Mouse (Mus musculus): ENCODE measurements around the gene Rnf167. TPM values are rescaled to one million over a fixed set of nuclear protein-coding genes. Genes with fewer than 3 reads are reported as not detected.

The Rnf167 gene
- polyA plus RNA-seq, 1 experiment from 2014 or later = 87.0 TPM

DNA sequence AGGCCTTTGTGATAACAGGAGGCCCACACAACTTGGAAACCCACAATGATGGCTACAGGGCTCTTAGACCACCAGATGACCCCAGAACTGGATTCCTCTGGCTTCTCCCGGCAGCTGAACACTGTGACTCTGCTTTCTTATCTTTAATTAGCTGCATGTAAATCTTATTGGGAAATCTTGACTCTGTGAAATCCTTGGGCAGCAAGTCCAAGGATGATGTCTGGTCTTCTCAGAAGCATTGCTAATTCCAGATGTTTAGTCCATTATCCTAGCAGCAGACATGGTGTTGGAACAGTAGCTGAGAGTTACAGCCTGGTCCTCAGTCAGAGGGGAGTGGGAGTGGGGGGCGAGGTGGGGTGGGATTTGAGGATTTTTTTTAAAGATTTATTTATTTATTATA lies 18.6 kb upstream of the Rnf167 start:
- Histone ChIP-seq H3K9ac (ENCODE audit: low read length) (no peak overlapping the region), H3K27ac (ENCODE audit: low read depth, low read length) (no peak overlapping the region), H3K9me3 (ENCODE audit: control insufficient read depth, low read length) (no peaks in the 10 kb centered on the region), H3K36me3 (ENCODE audit: control insufficient read depth, insufficient read depth, low read length) (no peaks in the 10 kb centered on the region), H3K4me1 (ENCODE audit: control insufficient read depth, insufficient read depth, low read length) (no peaks in the 10 kb centered on the region), H3K4me2 (no peak overlapping the region), H3K4me3 (ENCODE audit: low read depth, low read length) (no peak overlapping the region), H3K27me3 (ENCODE audit: control insufficient read depth, insufficient read depth, low read length) (no peaks in the 10 kb centered on the region)
- DNase-seq (ENCODE audit: low spot score, missing footprints) (no peak), ATAC-seq (ENCODE audit: low FRiP score) (no peak)
- WGBS = 84% methylated on average over 2 of the region's 2 CpGs

DNA sequence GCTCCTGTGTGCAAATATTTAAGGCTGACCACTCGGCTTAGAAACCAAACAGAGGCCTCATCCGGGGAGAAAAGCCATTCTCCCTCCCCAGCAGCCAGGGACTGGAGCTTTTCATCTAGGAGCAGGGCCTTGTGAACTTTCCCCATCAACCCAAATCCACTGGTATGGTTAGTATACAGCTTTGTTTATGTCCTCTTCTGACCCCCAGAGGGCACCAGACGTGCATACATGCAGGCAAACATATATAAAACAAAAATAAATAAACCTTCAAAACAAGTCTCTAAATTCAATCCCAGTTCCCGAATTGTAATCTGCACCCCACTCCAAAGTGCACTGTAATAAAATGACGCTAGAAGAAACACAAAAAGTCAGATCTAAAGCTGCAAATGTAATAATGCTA lies 17.5 kb upstream of the Rnf167 start:
- no peak for ATAC-seq (ENCODE audit: low FRiP score)
- Histone ChIP-seq H3K9me3 (ENCODE audit: control insufficient read depth, low read length) (no peaks in the 10 kb centered on the region), H3K9ac (ENCODE audit: low read length) (no peak overlapping the region), H3K4me3 (ENCODE audit: low read depth, low read length) (no peak overlapping the region), H3K4me2 (no peak overlapping the region), H3K4me1 (ENCODE audit: control insufficient read depth, insufficient read depth, low read length) (no peaks in the 10 kb centered on the region), H3K36me3 (ENCODE audit: control insufficient read depth, insufficient read depth, low read length) (no peaks in the 10 kb centered on the region), H3K27ac (ENCODE audit: low read depth, low read length) (no peak overlapping the region), H3K27me3 (ENCODE audit: control insufficient read depth, insufficient read depth, low read length) (no peaks in the 10 kb centered on the region)
- no peak for DNase-seq (ENCODE audit: low spot score, missing footprints)
- 58% methylated on average over 5 of the region's 5 CpGs for WGBS

DNA sequence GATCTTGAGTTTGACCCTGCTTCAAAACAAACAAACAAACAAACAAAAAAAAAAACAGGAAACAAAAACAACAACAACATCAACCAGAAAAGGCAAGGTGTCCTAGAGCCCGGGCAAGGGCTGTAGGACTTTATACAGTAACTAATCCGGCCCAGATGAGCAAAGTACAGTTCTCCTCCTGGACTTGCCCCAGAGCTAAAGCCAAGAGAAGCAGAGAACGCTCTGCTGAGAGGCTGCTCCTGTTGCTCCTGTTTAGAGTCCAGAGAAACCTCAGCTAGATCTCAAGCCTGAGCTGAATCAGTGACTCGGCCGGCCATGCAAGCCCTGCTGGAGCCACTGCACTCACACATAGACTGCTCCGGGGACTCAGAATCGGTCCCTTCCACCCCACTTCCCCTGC lies 16.9 kb upstream of the Rnf167 start:
- H3K4me3 ChIP-seq (ENCODE audit: low read depth, low read length) = no peak overlapping the region
- no peaks in the 10 kb centered on the region for H3K27me3 ChIP-seq (ENCODE audit: control insufficient read depth, insufficient read depth, low read length)
- H3K9ac ChIP-seq (ENCODE audit: low read length) = no peak overlapping the region
- H3K9me3 ChIP-seq (ENCODE audit: control insufficient read depth, low read length) = no peaks in the 10 kb centered on the region
- WGBS = 72% methylated on average over 7 of the region's 7 CpGs
- no peak for ATAC-seq (ENCODE audit: low FRiP score)
- H3K36me3 ChIP-seq (ENCODE audit: control insufficient read depth, insufficient read depth, low read length) = no peaks in the 10 kb centered on the region
- no peak overlapping the region for H3K27ac ChIP-seq (ENCODE audit: low read depth, low read length)
- H3K4me2 ChIP-seq = no peak overlapping the region
- no peak for DNase-seq (ENCODE audit: low spot score, missing footprints)
- no peaks in the 10 kb centered on the region for H3K4me1 ChIP-seq (ENCODE audit: control insufficient read depth, insufficient read depth, low read length)

DNA sequence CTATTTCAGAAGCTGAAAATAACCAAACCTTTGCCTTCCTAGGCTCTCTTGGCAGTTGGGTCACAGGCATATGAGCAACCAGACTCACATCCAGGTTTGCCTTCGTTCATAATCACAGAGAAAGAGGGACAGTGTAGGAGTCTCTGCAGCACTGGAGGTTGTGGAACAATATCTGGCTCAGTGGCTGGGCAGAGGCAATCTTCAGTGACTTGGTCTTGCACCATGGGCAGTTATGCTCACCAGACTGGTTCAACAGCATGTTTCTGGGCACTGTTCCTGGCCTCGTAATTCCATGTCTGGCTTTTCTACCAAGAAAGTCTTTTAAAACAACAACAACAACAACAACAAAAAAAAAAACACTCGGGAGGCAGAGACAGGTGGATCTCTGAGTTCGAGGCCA lies 11.4 kb upstream of the Rnf167 start:
- no peak overlapping the region for H3K4me2 ChIP-seq
- H3K27ac ChIP-seq (ENCODE audit: low read depth, low read length) = no peak overlapping the region
- DNase-seq (ENCODE audit: low spot score, missing footprints) (no peak), ATAC-seq (ENCODE audit: low FRiP score) (no peak)
- H3K27me3 ChIP-seq (ENCODE audit: control insufficient read depth, insufficient read depth, low read length) = no peaks in the 10 kb centered on the region
- H3K9me3 ChIP-seq (ENCODE audit: control insufficient read depth, low read length) = no peaks in the 10 kb centered on the region
- no peak overlapping the region for H3K4me3 ChIP-seq (ENCODE audit: low read depth, low read length)
- H3K4me1 ChIP-seq (ENCODE audit: control insufficient read depth, insufficient read depth, low read length) = no peaks in the 10 kb centered on the region
- 86% methylated on average over 4 of the region's 4 CpGs for whole genome bisulfite sequencing
- no peaks in the 10 kb centered on the region for H3K36me3 ChIP-seq (ENCODE audit: control insufficient read depth, insufficient read depth, low read length)
- H3K9ac ChIP-seq (ENCODE audit: low read length) = no peak overlapping the region

DNA sequence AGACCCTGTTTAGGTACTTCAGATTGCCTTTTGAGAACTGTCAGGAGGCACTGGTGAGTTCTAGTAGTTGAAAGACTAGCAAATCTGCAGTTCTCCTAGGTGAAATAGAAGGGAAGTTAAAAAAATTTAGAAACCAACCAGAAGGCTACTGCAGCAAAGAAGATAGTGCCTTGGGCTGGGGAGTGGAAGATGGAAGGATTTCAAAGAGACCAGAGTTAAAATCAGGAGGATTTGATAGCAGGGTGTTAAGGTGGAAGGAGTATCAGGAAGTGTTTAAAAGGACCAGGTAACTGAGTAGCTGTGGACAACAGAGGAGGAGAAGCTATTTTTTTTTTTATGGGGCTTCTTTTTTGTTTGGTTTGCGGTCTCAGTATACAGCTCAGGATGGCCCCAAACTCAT lies 9.3 kb upstream of the Rnf167 start:
- H3K27ac ChIP-seq (ENCODE audit: low read depth, low read length) = no peak overlapping the region
- no peak overlapping the region for H3K9ac ChIP-seq (ENCODE audit: low read length)
- DNase-seq (ENCODE audit: low spot score, missing footprints) (no peak), ATAC-seq (ENCODE audit: low FRiP score) (no peak)
- no peaks in the 10 kb centered on the region for H3K27me3 ChIP-seq (ENCODE audit: control insufficient read depth, insufficient read depth, low read length)
- WGBS = 94% methylated on average over 1 of the region's 1 CpGs
- H3K9me3 ChIP-seq (ENCODE audit: control insufficient read depth, low read length) = no peaks in the 10 kb centered on the region
- no peak overlapping the region for H3K4me2 ChIP-seq
- H3K4me1 ChIP-seq (ENCODE audit: control insufficient read depth, insufficient read depth, low read length) = no peaks in the 10 kb centered on the region
- no peaks in the 10 kb centered on the region for H3K36me3 ChIP-seq (ENCODE audit: control insufficient read depth, insufficient read depth, low read length)
- no peak overlapping the region for H3K4me3 ChIP-seq (ENCODE audit: low read depth, low read length)

DNA sequence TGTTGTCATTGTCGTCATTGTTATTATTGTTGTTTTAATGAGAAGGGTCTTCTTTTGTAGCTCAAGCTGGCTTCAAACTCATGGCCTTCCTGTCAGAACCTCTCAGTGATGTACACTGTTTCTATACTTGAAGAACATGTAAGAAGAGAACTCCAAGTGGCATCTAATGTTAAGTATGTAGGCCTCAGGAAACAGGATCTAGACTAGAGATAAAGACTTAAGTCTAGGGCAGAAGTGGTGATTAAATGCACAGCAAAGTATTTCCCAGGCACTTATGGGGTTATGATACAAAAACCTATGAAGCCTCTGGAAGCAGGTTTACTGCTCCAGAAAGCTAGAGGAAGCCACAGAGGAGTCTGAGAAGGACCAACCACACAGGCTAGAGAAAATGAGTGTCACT lies 8.7 kb upstream of the Rnf167 start:
- Histone ChIP-seq H3K27me3 (ENCODE audit: control insufficient read depth, insufficient read depth, low read length) (no peaks in the 10 kb centered on the region), H3K9ac (ENCODE audit: low read length) (no peak overlapping the region), H3K4me2 (no peak overlapping the region), H3K4me1 (ENCODE audit: control insufficient read depth, insufficient read depth, low read length) (no peaks in the 10 kb centered on the region), H3K36me3 (ENCODE audit: control insufficient read depth, insufficient read depth, low read length) (no peaks in the 10 kb centered on the region), H3K4me3 (ENCODE audit: low read depth, low read length) (no peak overlapping the region), H3K27ac (ENCODE audit: low read depth, low read length) (no peak overlapping the region), H3K9me3 (ENCODE audit: control insufficient read depth, low read length) (no peaks in the 10 kb centered on the region)
- no peak for ATAC-seq (ENCODE audit: low FRiP score)
- no peak for DNase-seq (ENCODE audit: low spot score, missing footprints)
- 86% methylated on average over 1 of the region's 1 CpGs for WGBS

DNA sequence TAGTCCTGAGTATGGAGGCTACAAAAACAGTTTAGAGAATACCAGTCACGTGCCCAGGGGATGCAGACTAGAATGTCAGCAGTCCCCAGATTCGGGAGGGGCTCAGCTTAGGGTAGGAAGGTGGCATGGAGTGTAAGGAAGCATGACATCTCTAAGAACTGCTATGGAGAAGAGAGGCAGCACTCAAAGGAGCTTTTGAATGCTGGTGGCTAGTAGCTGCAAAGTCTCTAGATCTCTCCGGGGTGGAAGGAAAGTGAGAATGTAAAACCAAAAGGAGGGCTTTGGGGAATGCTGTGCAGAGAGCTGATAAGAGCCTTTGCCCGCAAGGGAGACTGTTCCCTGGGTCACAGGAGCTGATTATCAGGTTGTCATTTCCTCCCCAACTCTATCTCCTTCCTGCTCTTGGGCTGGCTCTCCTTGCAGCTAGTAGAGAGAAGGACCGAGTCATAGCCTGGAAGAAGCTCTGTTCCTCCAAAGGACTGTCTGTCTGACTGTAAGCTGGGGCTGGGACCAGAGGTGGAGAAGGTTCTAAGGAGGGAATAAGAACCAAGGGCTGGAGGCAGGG lies 8.2 kb upstream of the Rnf167 start, which contains the start of gene Gp1ba:
Gene Gp1ba, plus strand, starts transcription at position 409 of the 565 bp plus-strand sequence.
- Histone ChIP-seq H3K4me1 (ENCODE audit: control insufficient read depth, insufficient read depth, low read length) (no peaks in the 10 kb centered on the region), H3K27ac (ENCODE audit: low read depth, low read length) (no peak within 1 kb of the TSS), H3K9me3 (ENCODE audit: control insufficient read depth, low read length) (no peaks in the 10 kb centered on the region), H3K4me3 (ENCODE audit: low read depth, low read length) (no peak within 1 kb of the TSS), H3K4me2 (no peak within 1 kb of the TSS), H3K27me3 (ENCODE audit: control insufficient read depth, insufficient read depth, low read length) (no peaks in the 10 kb centered on the region), H3K36me3 (ENCODE audit: control insufficient read depth, insufficient read depth, low read length) (no peaks in the 10 kb centered on the region), H3K9ac (ENCODE audit: low read length) (no peak within 1 kb of the TSS)
- no peak for ATAC-seq (ENCODE audit: low FRiP score)
- DNase-seq (ENCODE audit: low spot score, missing footprints) = no peak
- WGBS = 59% methylated on average over 5 of the region's 5 CpGs

DNA sequence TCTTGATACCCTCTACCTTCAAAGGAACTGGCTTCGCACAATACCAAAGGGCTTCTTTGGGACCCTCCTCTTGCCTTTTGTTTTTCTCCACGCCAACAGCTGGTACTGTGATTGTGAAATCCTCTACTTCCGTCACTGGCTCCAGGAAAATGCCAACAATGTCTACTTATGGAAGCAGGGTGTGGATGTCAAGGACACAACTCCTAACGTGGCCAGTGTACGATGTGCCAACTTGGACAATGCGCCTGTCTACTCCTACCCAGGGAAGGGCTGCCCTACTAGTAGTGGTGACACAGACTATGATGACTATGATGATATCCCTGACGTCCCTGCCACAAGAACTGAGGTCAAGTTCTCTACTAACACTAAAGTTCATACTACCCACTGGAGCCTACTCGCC lies 7.1 kb upstream of the Rnf167 start:
- Histone ChIP-seq H3K36me3 (ENCODE audit: control insufficient read depth, insufficient read depth, low read length) (peaks cover 6% of the 10 kb centered on the region), H3K4me1 (ENCODE audit: control insufficient read depth, insufficient read depth, low read length) (no peaks in the 10 kb centered on the region), H3K4me3 (ENCODE audit: low read depth, low read length) (no peak overlapping the region), H3K27me3 (ENCODE audit: control insufficient read depth, insufficient read depth, low read length) (no peaks in the 10 kb centered on the region), H3K9ac (ENCODE audit: low read length) (no peak overlapping the region), H3K4me2 (no peak overlapping the region), H3K9me3 (ENCODE audit: control insufficient read depth, low read length) (no peaks in the 10 kb centered on the region), H3K27ac (ENCODE audit: low read depth, low read length) (no peak overlapping the region)
- no peak for DNase-seq (ENCODE audit: low spot score, missing footprints)
- no peak for ATAC-seq (ENCODE audit: low FRiP score)
- WGBS = 84% methylated on average over 8 of the region's 8 CpGs

DNA sequence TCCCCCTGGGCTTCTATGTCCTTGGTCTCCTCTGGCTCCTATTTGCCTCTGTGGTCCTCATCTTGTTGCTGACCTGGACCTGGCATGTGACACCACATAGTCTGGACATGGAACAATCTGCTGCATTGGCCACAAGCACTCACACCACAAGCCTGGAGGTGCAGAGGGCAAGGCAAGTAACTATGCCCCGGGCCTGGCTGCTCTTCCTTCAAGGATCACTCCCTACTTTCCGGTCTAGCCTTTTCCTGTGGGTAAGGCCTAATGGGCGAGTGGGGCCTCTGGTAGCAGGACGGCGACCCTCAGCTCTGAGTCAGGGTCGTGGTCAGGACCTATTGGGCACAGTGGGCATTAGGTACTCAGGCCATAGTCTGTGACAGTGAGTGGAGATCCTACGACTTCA lies 5.8 kb upstream of the Rnf167 start:
- Histone ChIP-seq H3K4me1 (ENCODE audit: control insufficient read depth, insufficient read depth, low read length) (peaks cover 9% of the 10 kb centered on the region), H3K4me3 (ENCODE audit: low read depth, low read length) (no peak overlapping the region), H3K27ac (ENCODE audit: low read depth, low read length) (no peak overlapping the region), H3K9ac (ENCODE audit: low read length) (no peak overlapping the region), H3K4me2 (no peak overlapping the region), H3K36me3 (ENCODE audit: control insufficient read depth, insufficient read depth, low read length) (peaks cover 9% of the 10 kb centered on the region), H3K9me3 (ENCODE audit: control insufficient read depth, low read length) (no peaks in the 10 kb centered on the region), H3K27me3 (ENCODE audit: control insufficient read depth, insufficient read depth, low read length) (no peaks in the 10 kb centered on the region)
- ATAC-seq (ENCODE audit: low FRiP score) (no peak), DNase-seq (ENCODE audit: low spot score, missing footprints) (no peak)
- 80% methylated on average over 7 of the region's 7 CpGs for whole genome bisulfite sequencing

DNA sequence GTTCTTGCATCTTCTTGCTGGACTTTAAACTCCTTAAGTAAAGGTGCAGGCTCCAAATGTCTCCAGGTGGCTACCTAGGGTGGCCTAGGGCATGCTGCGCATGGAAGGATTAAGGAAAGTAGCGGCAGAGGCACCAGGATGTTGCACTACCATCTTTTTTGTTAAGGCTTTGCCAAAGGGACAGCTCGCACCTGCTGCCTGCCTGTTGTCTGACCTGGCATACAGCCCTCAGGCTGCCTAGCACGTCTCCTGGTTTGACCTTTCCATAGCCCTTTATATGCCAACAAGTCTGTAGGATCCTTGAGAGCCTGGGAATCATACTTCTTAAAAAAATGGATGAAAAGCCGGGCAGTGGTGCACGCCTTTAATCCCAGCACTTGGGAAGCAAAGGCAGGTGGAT lies 4.0 kb upstream of the Rnf167 start:
- H3K36me3 ChIP-seq (ENCODE audit: control insufficient read depth, insufficient read depth, low read length) = peaks cover 9% of the 10 kb centered on the region
- DNase-seq (ENCODE audit: low spot score, missing footprints) (no peak), ATAC-seq (ENCODE audit: low FRiP score) (no peak)
- no peak overlapping the region for H3K9ac ChIP-seq (ENCODE audit: low read length)
- H3K9me3 ChIP-seq (ENCODE audit: control insufficient read depth, low read length) = no peaks in the 10 kb centered on the region
- no peak overlapping the region for H3K4me2 ChIP-seq
- no peak overlapping the region for H3K4me3 ChIP-seq (ENCODE audit: low read depth, low read length)
- no peak overlapping the region for H3K27ac ChIP-seq (ENCODE audit: low read depth, low read length)
- peaks cover 13% of the 10 kb centered on the region for H3K4me1 ChIP-seq (ENCODE audit: control insufficient read depth, insufficient read depth, low read length)
- H3K27me3 ChIP-seq (ENCODE audit: control insufficient read depth, insufficient read depth, low read length) = no peaks in the 10 kb centered on the region
- 95% methylated on average over 6 of the region's 6 CpGs for WGBS
